Mouse (Mus musculus) bone marrow, adult 2 months (tissue): ENCODE data around the gene Sstr4.

ENCODE experiments used
- CTCF ChIP-seq: fragments of 200-500 bp; IDR thresholded peaks from 2 replicates; pipeline ENCODE4 v1.5.1; 2011; ENCODE audit warnings: low read length, control low read depth; ENCODE audit not compliant: control insufficient read depth, insufficient read depth
- POLR2A ChIP-seq: fragments of 200-500 bp; IDR thresholded peaks from 2 replicates; pipeline ENCODE4 v1.6.1; 2011; ENCODE audit warnings: low read depth, mild to moderate bottlenecking, control low read depth, low read length, borderline replicate concordance; ENCODE audit not compliant: control insufficient read depth

DNA sequence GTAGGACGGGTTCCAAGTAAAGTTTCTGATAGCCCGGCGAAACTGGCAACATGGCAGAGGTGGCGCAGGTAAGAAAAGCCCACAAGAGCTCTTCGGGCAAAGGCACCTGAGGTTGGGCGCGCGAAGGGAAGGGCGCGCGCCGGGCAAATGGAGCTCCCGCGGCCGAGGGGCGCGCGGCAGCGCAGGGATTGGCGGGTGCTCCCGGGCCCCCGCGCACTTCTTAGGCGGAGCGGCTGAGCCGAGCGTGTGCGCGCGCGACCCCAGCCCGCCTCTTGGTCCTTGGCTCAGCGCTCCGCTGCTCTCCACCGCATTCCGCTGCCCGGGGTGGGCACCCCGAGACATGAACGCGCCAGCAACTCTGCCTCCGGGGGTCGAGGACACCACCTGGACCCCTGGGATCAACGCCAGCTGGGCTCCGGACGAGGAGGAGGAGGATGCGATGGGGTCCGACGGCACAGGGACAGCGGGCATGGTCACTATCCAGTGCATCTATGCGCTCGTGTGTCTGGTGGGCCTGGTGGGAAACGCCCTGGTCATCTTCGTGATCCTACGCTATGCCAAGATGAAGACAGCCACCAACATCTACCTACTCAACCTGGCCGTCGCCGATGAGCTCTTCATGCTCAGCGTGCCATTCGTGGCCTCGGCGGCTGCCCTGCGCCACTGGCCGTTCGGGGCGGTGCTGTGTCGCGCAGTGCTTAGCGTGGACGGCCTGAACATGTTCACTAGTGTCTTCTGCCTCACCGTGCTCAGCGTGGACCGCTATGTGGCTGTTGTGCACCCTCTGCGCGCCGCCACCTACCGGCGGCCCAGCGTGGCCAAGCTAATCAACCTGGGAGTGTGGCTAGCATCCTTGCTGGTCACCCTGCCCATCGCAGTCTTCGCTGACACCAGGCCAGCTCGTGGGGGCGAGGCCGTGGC is at the start of gene Sstr4:
- TF ChIP-seq CTCF = peak; percentile 74
- TF ChIP-seq POLR2A = peak; percentile 44; the same call in 1 of the 2 replicates
